Mouse (Mus musculus) embryonic facial prominence, embryonic 12.5 days (tissue): ENCODE results near the gene F12. TPM values are rescaled to one million over a fixed set of nuclear protein-coding genes. Genes with fewer than 3 reads are reported as not detected.

Experiments used
- microRNA-seq: library from miRNA; unstranded; fragments of <30 nt; microRNA quantifications from one replicate; pipeline ENCODE4, GENCODE M21; 2017
- polyA plus RNA-seq: library from polyadenylated mRNA; unstranded; fragments of >200 nt; fragmentation: Nextera tagmentation; extraction: Ambion mirVana; gene quantifications from 2 replicates; pipeline ENCODE4 v1.2.1, GENCODE M21; 2016

F12 gene
- polyA plus RNA-seq, 1 experiment from 2014 or later = 0.08 TPM

Small RNA genes within 50 kb of the gene (microRNA-seq; reads per million reads assigned to microRNA genes)
- gene Mir6943 = not detected

Other genes starting within 250 kb of the F12 start
- gene Nsd1, start 217.0 kb downstream of the F12 start, polyA plus RNA-seq = 81.7 and 84.4 TPM in 2 replicates
- 368 and 376 TPM in 2 replicates for gene Prelid1, start 106.3 kb downstream of the F12 start, polyA plus RNA-seq
- 108 and 118 TPM in 2 replicates for gene Rab24, start 104.8 kb downstream of the F12 start, polyA plus RNA-seq
- 32.2 and 37.6 TPM in 2 replicates for gene Mxd3, start 97.0 kb downstream of the F12 start, polyA plus RNA-seq
- 98.3 and 100 TPM in 2 replicates for gene Lman2, start 64.0 kb downstream of the F12 start, polyA plus RNA-seq
- 0.61 and 1.2 TPM in 2 replicates for gene Rgs14, start 57.1 kb downstream of the F12 start, polyA plus RNA-seq
- not detected in 2 replicates for gene Slc34a1, start 28.6 kb downstream of the F12 start, polyA plus RNA-seq
- gene Pfn3, start 11.6 kb downstream of the F12 start, polyA plus RNA-seq = not detected in 2 replicates
- 68.3 and 73.0 TPM in 2 replicates for gene Grk6, start 18.3 kb upstream of the F12 start, polyA plus RNA-seq
- gene Prr7, start 37.5 kb upstream of the F12 start, polyA plus RNA-seq = 1.1 and 1.3 TPM in 2 replicates
- 383 and 387 TPM in 2 replicates for gene Dbn1, start 61.3 kb upstream of the F12 start, polyA plus RNA-seq
- gene Pdlim7, start 86.9 kb upstream of the F12 start, polyA plus RNA-seq = 172 and 182 TPM in 2 replicates
- gene Dok3, start 102.5 kb upstream of the F12 start, polyA plus RNA-seq = 2.5 and 3.0 TPM in 2 replicates
- gene Ddx41, start 109.9 kb upstream of the F12 start, polyA plus RNA-seq = 78.5 and 80.3 TPM in 2 replicates
- gene Fam193b, start 144.3 kb upstream of the F12 start, polyA plus RNA-seq = 59.5 and 65.6 TPM in 2 replicates
- gene Tmed9, start 146.9 kb upstream of the F12 start, polyA plus RNA-seq = 120 and 127 TPM in 2 replicates
- gene B4galt7, start 173.1 kb upstream of the F12 start, polyA plus RNA-seq = 35.3 and 38.9 TPM in 2 replicates
- 67.0 and 69.7 TPM in 2 replicates for gene Caml, start 196.2 kb upstream of the F12 start, polyA plus RNA-seq
- 42.4 and 45.6 TPM in 2 replicates for gene Ddx46, start 208.2 kb upstream of the F12 start, polyA plus RNA-seq